Mouse (Mus musculus) CD4-positive, CD25-positive, alpha-beta regulatory T cell, adult 4 months (primary cell): ENCODE results near the gene Gmip. TPM values are rescaled to one million over a fixed set of nuclear protein-coding genes. Genes with fewer than 3 reads are reported as not detected.

Source experiments
- ATAC-seq: one replicate; pipeline ENCODE4 v1.8.0; 2017
- polyA plus RNA-seq, 2 experiments: library from polyadenylated mRNA; unstranded; fragments of 100-300 nt; shearing (Covaris generic); gene quantifications; one replicate each; pipeline ENCODE4 v1.2.1; 2017

The Gmip gene
- polyA plus RNA-seq = 100 to 1,000 TPM in 1 of 2 experiments, 10 to 100 TPM in 1; 71.9 to 150 TPM

DNA sequence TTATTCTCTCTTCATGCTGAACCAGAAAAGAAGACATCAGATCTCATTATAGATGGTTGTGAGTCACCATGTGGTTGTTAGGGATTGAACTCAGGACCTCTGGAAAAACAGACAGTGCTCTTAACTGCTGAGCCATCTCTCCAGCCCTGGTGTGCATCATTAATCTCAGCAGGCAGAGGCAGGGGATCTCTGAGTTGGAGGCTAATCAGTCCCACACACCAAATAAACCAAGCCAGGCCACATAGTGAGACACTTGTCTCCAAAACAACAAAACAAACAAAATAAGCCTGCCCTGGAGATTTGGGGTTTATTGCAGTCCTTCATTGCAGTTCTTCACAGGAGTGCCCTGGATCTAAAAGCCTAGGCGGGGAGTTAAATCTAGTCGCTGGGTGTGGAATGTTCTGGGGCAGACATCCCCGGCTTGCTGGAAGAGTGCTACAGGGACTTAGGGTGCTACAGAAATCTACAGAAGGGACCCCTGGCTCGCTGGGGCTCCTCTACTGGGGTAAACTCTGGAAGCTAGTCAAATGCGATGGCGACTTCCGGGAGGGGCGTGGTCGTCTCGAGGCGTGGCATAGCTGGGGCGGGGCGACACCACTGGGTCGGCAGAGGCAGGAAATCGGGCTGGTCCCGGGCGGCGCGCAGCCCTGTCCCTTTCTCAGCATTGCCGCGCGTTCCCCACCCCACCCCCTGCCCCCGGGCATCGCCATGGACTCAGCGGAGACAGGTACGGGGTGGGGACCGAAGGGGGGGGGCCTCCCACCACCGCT is at the start of gene Gmip:
Gene Gmip (plus strand): TSS at position 586 of the 770 bp plus-strand sequence.
- ATAC-seq = peak; percentile 91

DNA sequence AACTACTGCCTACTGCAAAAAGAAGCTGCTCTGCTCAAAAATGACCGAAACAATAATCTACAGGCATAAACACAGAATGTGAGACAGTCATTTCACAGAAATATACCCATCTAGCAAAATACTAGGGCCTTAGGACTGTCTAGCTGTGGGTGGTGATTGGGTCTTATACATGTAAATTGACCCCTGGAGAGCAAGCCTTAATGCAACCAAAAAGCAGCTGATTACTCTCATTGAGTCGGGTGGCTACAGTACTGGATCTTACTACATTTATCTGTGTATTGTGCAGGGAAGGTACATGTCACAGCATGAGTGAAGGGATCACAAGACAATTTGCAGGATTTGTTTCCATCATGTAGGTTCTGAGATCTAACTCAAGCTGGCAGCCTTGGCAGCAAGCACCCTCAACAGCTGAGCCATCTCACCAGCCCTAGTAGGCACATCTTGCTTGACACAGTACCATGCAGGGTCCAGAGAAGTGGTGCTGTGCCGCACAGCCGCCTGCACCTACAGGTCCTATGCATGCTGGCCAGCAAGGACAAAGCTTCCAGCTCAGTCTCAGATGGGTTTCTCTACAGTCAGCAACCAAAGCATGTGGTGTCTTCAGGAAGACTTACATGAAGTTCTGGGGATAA is 46.5 kb upstream of the Gmip start:
- no peak for ATAC-seq

DNA sequence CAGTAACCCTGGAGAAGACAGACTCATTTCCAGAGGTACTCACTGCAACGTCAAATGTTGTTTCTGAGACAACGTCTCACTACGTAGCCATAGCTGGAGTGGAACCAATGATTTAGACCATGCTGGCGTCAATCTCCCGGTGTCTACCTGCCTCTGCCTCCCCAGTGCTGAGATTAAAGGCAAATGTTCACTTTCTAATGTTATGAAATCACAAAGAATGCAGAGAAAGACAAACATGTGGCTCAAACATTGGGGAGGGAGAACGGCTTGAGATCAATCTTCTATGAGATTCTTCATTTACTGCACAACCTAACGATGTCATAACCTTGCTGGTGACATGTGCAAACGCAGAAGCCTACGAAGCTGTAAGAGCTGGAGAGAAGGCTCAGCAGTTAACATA is 37.3 kb upstream of the Gmip start:
- no peak for ATAC-seq

DNA sequence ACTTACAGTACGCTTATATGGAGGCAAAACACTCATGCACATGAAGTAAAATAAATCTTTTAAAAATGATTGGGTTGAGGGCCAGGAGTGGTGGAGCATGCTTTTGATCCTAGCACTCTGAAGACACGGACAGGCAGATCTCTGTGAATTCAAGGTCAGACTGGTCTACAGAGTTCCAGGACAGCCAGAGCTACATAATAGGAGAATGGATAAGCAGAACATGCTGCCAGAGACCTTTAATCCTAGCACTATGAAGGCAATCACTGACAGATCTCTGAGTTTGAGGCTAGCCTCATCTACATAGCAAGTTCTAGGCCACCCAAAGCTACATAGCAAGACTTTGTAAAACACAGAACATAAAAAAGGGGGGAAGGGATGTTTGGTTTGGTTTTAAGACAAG is 36.4 kb upstream of the Gmip start:
- ATAC-seq = no peak

DNA sequence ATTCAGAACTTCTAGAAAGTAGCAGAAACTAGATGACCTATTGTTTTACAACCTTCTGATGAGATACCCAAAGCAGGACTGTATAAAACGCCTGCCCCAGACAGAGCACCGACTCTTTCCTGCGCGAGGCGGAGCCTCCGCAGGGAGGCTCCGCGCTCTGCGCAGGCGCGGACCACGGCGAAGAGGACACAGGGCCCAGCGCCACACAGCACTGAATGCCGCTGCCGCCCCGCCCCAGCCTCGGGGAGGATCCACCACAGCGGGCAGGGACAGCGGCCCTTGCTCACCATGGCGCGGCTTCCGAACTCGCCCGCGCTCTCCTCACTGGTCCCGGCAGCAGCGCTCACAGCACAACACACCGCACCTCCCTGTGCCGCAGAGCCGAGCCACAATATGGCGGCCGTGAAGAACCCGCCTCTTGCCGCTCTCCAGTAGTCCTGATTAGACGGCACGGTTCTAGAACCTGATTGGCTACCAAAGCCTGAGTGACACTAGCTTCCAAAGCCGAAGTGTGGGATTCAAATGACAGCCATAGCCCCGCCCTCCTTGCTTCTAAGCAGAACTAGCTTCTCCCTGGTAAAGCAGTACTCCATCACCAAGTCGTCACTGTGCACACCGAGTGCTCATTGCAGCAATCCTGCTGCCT is 33.9 kb upstream of the Gmip start, which contains the start of gene Gm20422:
Gene Gm20422 (minus strand): TSS at position 384 of the 646 bp plus-strand sequence.
- ATAC-seq = peak; percentile 99

DNA sequence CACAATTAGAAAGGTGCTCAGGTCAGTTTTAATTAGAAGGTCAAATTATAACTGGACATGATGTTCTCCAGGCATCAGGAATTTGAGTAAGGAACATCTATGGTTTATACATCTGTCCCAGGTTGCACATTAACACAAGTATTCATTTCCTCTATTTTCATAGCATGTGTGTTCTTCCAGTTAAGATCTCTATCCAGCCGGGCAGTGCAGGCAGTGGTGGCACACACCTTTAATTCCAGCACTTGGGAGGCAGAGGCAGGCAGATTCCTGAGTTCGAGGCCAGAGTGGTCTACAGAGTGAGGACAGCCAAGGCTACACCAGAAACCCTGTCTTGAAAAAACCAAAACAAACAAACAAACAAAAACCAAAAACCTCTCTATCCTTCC is 33.3 kb upstream of the Gmip start:
- no peak for ATAC-seq

DNA sequence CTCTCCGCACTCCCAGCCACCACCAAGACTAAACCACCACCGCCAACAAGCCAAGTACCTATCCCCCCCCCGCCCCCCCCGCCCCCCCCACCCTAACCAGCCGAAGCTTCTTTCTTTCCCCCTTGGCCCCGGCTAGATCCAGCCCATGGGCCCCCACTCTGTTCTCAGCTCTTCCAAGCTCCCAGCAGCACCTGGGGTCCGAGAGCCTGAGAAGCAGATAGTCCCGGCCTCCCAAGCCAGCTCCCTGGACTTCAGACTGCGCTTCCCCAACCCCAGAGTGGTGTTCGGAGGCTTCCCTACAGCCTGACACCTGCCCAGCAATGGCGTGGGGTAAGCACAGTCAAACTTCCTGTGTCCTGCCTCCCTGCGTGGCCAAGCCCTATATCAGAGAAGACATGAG is 31.4 kb upstream of the Gmip start:
- ATAC-seq = no peak

DNA sequence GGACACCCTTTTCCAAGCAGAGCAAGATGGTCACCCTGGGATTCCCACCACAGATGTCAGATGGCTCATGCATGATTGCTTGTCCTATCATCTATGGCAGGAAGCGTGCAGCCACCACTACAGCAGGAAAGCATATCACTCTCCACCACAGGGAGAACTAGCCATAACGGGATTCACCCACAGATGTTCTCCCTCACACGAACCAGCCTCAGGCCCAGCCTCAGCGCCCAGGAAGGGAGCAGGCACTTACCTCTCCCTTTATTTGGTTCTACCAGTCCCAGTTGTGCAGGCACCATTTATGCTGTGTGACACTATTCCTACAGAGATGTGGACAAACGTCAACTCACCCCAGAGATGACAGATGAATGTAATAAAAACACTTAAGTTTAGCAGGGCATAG is 19.4 kb upstream of the Gmip start:
- no peak for ATAC-seq

DNA sequence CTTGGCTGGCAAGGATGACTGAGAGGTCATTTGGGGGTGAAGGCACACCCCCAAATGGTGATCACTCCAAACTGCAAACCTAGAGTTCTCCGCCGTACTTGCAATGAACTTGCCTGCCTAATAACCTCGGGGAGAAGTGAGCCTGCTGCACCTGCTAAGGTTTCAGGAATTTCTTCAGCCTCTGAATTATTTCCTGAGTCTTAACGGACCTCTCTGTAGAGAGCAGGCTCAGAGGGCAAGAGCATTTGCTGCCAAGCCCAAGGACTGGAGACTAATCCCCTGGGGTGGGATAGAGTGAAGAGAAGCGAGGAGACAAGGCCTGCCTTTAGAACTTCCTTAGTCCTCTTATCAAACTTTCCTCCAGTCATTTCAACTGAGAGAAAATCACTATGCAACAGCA is 18.7 kb upstream of the Gmip start:
- no peak for ATAC-seq

DNA sequence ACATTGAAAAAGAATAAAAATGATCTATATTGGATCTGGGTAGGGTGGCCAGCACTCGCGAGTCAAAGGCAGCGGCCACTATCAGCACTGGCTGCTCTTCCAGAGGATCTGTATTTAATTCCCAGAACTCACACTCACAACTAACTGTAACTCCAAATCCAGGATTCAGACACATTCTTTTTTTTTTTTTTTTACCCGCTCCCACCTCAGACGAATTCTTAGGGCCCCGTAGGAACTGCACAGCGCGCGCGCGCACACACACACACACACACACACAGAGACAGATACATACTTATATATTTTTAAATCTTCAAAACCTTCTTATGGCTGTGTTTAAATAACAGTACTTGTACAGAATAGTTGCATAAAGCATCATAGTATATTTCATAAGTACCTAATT is 18.1 kb upstream of the Gmip start:
- no peak for ATAC-seq

DNA sequence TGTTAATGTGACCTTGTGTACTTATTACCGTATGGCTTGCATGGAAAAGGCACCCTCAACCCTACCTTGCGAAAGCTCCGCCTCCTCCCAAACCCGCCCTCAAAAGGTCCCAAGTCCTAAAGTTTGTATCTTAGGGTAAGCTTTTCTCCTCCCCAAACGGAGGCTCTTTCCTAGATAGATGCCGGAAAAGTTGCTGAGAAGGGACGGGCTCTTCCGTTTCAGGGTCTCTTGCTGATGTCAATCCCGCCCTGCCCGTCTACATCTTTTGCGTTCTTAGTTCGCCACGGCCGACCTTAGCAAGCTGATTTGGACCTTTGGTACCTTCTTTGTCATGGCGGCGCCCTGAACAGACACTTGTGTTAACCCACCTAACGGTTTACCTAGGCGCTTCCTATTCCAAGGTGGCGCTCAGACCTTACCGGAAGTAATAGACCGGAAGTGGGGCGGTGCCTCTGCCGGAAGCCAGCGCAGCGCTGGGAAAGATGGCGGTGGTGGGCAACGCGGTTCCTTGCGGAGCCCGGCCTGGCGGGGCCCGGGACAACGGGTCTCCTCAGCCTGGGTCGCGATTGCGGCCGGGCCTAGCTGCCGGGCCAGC is 17.6 kb upstream of the Gmip start, which contains the start of the genes Atp13a1 and Zfp866:
Gene Atp13a1 (plus strand): TSS at position 391 of the 595 bp plus-strand sequence.
Gene Zfp866 (minus strand): TSS at position 406 of the 595 bp plus-strand sequence.
- peak; percentile 97 for ATAC-seq

DNA sequence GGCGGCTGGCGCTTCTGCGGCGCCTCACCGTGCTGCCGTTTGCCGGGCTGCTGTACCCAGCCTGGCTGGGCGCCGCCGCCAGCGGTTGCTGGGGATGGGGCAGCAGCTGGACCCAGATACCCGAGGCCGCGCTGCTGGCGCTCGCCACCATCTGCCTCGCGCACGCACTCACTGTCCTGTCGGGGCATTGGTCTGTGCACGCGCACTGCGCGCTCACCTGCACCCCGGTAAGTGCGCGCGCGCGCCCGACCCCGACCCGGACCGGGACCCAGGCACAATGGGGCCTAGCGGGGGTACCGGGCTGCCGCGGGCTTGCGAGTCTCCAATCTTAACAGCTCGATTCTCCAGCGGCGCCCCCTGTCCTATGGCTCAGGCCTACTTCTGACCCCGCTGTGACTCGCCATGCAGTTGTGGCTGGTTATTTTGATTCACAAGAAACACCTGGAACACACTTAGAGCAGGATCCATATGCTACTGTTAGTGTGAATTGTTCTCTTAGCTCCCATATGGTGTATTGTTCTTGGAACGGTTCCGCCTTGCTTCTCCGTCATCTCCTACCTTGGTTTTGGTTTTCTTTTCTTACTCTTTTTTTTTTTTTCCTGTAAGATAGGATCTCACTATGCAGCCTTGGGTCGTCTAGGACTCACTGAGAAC is 16.9 kb upstream of the Gmip start:
- peak; percentile 35 for ATAC-seq

DNA sequence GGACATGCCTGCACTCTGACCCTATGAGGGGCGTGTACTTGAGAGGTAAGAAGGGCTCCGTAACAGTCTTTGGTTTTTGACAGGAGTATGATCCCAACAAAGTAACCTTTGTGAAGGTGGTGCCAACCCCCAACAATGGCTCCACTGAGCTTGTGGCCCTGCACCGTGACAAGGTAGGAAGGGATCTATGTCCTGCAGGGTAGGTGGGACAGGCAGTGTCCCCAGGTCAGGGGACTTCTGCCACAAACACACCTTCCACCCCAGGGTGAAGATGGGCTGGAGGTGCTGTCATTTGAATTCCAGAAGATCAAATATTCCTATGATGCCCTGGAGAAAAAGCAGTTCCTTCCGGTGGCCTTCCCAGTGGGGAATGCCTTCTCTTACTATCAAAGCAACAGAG is 14.8 kb upstream of the Gmip start:
- ATAC-seq = no peak

DNA sequence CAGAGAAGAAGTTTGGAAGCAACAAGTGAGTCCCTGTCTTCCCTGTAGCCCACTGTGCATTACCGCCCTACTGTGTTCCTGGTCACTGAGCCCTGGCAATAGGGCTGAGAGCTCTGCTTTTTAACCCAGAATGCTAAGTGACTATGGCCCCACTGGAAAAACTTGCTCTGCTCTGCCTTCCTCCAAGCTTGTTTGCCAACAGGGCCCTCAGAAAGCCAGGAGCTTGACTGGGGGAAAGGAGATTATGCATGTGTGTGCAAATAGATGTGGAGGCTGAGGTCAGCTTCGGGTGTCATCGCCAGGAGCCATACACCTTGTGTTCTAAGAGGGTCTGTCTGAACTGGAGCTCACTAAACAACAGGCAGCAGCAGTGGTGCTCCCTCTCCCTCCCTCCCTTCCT is 14.4 kb upstream of the Gmip start:
- no peak for ATAC-seq

DNA sequence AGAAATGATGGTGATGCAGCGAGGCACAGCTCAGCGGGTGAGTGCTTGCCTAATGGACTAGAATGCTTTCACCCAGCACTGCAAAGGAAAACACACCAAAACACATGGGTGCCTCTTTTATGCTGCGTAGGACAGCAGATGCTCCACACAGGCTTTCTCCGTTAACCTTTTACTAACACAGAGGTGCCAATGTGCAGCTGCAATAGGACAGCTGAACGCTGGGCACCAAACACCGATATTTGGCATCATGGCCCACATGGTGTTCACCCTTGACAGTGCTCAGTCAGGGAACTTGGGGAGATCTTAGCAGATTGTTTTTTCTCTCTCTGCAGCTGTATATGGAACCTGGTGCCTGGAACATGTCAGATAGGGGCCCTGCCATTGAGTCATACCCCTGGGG is 13.6 kb upstream of the Gmip start:
- ATAC-seq = no peak

DNA sequence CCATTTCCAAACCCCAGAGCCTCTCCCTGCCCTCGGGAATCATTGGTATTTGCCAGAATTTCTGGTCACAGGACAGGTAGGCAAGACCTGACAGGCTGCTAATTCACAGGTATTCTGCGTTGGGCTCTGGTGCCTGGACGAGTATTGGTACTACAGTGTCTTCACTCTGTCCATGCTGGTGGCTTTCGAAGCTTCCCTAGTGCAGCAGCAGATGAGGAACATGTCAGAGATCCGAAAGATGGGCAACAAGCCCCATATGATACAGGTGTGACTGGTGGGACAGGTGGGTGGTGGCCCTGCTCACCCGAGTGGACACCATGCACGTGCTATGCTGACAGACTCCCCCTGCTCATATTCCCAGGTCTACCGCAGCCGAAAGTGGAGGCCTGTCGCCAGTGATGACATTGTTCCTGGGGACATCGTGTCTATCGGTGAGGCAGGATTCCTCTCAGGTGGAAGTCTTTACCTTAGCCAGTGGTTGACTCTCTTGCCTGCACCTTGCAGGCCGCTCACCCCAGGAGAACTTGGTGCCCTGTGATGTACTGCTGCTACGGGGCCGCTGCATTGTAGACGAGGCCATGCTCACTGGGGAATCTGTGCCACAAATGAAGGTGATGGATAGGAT is 11.6 kb upstream of the Gmip start:
- ATAC-seq = no peak

DNA sequence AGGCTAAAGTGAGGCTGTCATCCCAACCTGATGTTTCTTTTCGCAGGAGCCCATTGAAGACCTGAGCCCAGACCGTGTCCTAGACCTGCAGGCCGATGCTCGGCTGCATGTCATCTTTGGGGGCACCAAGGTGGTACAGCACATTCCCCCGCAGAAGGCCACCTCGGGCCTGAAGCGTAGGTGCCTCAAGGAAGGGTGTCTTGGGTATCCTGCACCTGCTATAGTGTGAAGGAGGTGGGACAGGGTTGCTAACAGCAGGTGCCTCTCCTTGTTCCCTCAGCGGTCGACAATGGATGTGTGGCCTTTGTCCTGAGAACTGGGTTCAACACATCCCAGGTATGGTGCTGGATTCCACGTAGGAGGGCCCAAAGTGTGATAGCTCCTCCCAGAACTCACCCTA is 10.8 kb upstream of the Gmip start:
- ATAC-seq = no peak

DNA sequence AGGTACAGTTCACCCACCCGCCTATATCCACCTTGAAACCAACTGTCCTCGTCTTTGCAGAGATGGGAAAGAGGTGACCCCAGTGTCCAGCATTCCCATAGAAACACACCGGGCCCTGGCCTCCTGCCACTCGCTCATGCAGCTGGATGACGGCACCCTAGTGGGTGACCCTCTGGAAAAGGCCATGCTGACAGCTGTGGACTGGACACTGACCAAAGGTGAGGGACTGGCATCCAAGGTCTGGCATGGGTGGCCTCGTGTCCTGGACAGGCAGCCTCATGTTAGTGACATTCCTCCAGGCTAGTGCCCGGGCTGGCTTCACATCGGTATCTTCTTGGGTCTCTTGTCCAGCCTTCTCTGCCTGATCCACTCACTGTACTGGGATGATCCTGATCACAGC is 9.2 kb upstream of the Gmip start:
- ATAC-seq = no peak

DNA sequence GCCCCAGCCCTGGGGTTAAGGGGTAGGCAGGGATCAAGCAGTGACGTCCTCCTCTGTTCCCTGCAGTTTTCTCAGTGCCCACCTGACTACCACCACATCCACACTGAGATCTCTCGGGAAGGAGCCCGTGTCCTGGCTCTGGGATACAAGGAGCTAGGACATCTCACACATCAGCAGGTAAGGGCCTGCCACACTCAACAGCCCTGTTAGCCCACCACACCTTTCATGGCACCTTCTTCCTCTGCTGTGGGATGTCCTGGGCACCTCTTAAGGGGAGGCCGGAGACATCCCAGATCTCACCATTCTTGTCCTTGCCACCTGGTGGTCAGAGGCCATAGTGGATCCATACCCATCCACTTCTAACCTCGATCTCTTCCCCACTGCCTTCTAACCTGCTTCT is 8.5 kb upstream of the Gmip start:
- ATAC-seq = no peak

DNA sequence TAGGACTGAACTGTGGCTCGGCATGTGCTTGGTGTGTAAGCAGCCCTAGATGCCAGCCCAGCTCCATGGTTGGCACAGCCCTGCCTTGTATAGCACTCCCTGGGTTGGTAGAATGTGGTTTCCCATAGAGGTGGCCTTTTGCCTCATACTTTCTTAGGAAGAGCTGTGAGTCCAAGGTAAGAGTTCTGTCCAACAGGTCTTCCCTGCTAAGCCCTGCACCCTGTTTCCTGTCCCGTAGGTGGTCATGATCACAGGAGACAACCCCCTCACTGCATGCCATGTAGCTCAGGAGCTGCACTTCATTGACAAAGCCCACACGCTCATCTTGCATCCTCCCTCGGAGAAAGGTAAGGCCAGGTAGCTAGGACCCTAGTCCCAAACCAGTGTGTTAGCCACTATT is 6.7 kb upstream of the Gmip start:
- ATAC-seq = no peak

DNA sequence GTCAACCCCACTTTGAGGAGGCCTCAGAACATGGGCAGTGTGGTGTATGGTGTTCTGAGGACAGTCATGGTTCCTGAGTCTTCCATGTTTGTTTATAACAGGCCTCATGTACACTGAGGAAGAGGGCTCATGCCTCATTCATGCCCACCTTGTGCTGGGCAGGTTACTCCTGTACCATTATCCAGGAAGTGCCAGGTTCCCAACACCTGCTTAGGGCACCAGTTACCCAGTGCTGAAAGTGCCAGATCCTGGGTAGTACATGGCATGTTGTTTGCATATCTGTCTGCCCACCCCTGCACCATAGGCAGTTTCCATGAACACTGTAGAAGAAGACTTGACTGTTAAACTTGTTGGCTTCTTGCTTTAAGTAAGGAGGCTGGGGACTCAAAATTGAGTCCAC is 6.3 kb upstream of the Gmip start:
- no peak for ATAC-seq

DNA sequence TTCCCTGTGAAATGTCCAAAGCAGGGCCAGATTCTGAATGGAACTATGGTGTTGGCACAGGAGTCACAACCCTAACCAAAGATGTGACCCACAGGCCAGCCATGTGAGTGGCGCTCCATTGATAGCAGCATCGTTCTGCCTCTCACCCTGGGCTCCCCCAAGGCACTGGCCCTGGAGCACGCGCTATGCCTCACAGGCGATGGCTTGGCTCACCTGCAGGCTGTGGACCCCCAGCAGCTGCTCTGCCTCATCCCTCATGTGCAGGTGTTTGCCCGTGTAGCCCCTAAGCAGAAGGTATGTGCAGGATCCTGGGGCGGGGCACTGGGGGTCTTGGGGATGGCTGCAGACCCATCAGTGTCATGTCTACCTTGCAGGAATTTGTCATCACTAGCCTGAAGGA is 5.1 kb upstream of the Gmip start:
- no peak for ATAC-seq
